Comparison of ENCODE assay signal across 17 mouse cellular contexts in the genomic region with DNA sequence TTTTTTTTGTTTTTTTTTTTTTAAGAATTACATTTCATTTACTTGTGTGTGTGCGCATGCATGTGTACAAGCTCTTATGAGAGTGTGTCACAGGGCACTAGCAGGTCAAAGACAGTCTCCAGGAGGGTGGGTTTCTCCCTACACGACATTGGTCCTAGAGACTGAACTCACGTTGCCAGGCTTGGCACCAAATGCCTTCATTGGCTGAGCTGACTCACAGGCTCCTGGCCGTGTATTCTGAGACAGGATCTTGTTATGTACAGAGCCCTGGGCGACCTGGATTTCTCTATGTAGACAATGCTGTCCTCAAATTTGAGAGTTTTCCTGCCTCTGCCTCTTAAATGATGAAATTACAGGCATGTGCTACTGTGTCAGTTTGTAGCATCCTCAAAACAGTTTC. TPM values are rescaled to one million over a fixed set of nuclear protein-coding genes. Genes with fewer than 3 reads are reported as not detected.
"Had no signal": no experiment of that assay in that cellular context is flagged by ENCODE, and none has a peak within 500 bp of the region (broad histone marks: within the 10 kb centered on the region; RNA-seq: fewer than 3 reads in every experiment).

No protein-coding gene starts in this region.

- H3K36me3 ChIP-seq: kidney, embryonic 15.5 days; limb, embryonic 12.5 days; limb, embryonic 15.5 days; midbrain, embryonic 13.5 days had no signal

- H3K9me3 ChIP-seq: kidney, embryonic 15.5 days; limb, embryonic 12.5 days; limb, embryonic 15.5 days; midbrain, embryonic 13.5 days had no signal

- H3K4me1 ChIP-seq: limb, embryonic 12.5 days; limb, embryonic 15.5 days had no signal

- H3K27me3 ChIP-seq: kidney, embryonic 15.5 days; limb, embryonic 15.5 days; midbrain, embryonic 13.5 days had no signal

- H3K9ac ChIP-seq: kidney, embryonic 15.5 days; limb, embryonic 12.5 days; limb, embryonic 15.5 days; liver, embryonic 14.5 days; liver, postnatal 0 days; lung, embryonic 14.5 days; midbrain, embryonic 13.5 days had no signal

- ATAC-seq: liver, postnatal 0 days; lung, postnatal 0 days; midbrain, embryonic 13.5 days; midbrain, embryonic 16.5 days had no signal

- H3K27ac ChIP-seq: limb, embryonic 12.5 days; limb, embryonic 15.5 days; liver, embryonic 14.5 days; macrophage; midbrain, embryonic 13.5 days had no signal

- DNase-seq: left cerebral cortex, postnatal 4 days; liver, postnatal 0 days; lung, embryonic 14.5 days; thymus, adult 18-20 months; thymus, postnatal 36 days had no signal

- H3K4me2 ChIP-seq: kidney, embryonic 15.5 days; limb, embryonic 12.5 days; limb, embryonic 15.5 days; liver, embryonic 11.5 days; lung, embryonic 14.5 days; midbrain, embryonic 13.5 days had no signal

- H3K4me3 ChIP-seq: kidney, embryonic 15.5 days; limb, embryonic 12.5 days; limb, embryonic 15.5 days; midbrain, embryonic 13.5 days; myocyte had no signal

RNA-seq across cellular contexts. Expression of gene Mlkl, which starts 22.0 kb away (rescaled TPM):
- polyA plus RNA-seq: neural tube, embryonic 14.5 days had no signal

RNA-seq across cellular contexts. Expression of gene Fa2h, which starts 33.7 kb away (rescaled TPM):
- polyA plus RNA-seq: limb, embryonic 12.5 days; liver, embryonic 11.5 days; macrophage; neural tube, embryonic 11.5 days had no signal
